Mouse (Mus musculus): ENCODE data around the gene Nr4a1. TPM values are rescaled to one million over a fixed set of nuclear protein-coding genes. Genes with fewer than 3 reads are reported as not detected.

Gene Nr4a1
- polyA plus RNA-seq (2015; fragmentation: Nextera tagmentation; extraction: Ambion mirVana) = 10.6 and 11.2 TPM in 2 replicates

- 0 out of 2 replicates have a peak, but pooled peaks cover 3% of the 10 kb centered on the region for H3K4me1 ChIP-seq
- no peaks in the 10 kb centered on the region for H3K36me3 ChIP-seq
- peak; percentile 44 for ATAC-seq (ENCODE audit: insufficient read depth, low FRiP score, low read depth)
- no peaks in the 10 kb centered on the region for H3K9me3 ChIP-seq
- WGBS = 1% methylated on average over 77 of the region's 82 CpGs
- no peak within 1 kb of the TSS for H3K27ac ChIP-seq
- peak within 1 kb of the TSS; percentile 47 for H3K4me3 ChIP-seq (replicated peaks)
- peak within 1 kb of the TSS; percentile 56 for H3K9ac ChIP-seq
- H3K4me2 ChIP-seq = peak within 1 kb of the TSS; percentile 70
- H3K27me3 ChIP-seq (replicated peaks) = no peaks in the 10 kb centered on the region
Observed at GRCm38 (mm10) chr15:101253886-101254795, at the start of gene Nr4a1. Gene Nr4a1, plus strand, starts transcription at chr15:101254269.

GRCm38 (mm10) chr15:101204781-101205180 is 49.3 kb upstream of the Nr4a1 start:
- WGBS = 75% methylated on average over 7 of the region's 7 CpGs
- H3K27ac ChIP-seq = no peak overlapping the region
- ATAC-seq (ENCODE audit: insufficient read depth, low FRiP score, low read depth) = no peak
- no peaks in the 10 kb centered on the region for H3K27me3 ChIP-seq (replicated peaks)
- H3K9ac ChIP-seq = no peak overlapping the region
- no peak overlapping the region for H3K4me3 ChIP-seq (replicated peaks)
- no peaks in the 10 kb centered on the region for H3K9me3 ChIP-seq
- no peak overlapping the region for H3K4me2 ChIP-seq
- H3K36me3 ChIP-seq = peaks cover 44% of the 10 kb centered on the region
- no peaks in the 10 kb centered on the region for H3K4me1 ChIP-seq

GRCm38 (mm10) chr15:101210228-101210627 is 43.8 kb upstream of the Nr4a1 start:
- ATAC-seq (ENCODE audit: insufficient read depth, low FRiP score, low read depth) = no peak
- H3K9me3 ChIP-seq = no peaks in the 10 kb centered on the region
- H3K4me2 ChIP-seq = no peak overlapping the region
- H3K4me1 ChIP-seq = peaks cover 3% of the 10 kb centered on the region; the same call in 1 of the 2 replicates
- peaks cover 36% of the 10 kb centered on the region for H3K36me3 ChIP-seq
- H3K9ac ChIP-seq = no peak overlapping the region
- no peak overlapping the region for H3K27ac ChIP-seq
- no peaks in the 10 kb centered on the region for H3K27me3 ChIP-seq (replicated peaks)
- WGBS = 65% methylated on average over 6 of the region's 6 CpGs
- no peak overlapping the region for H3K4me3 ChIP-seq (replicated peaks)

GRCm38 (mm10) chr15:101210998-101211613 is 43.0 kb upstream of the Nr4a1 start:
- Histone ChIP-seq H3K27me3 (replicated peaks) (no peaks in the 10 kb centered on the region), H3K4me2 (no peak overlapping the region), H3K9me3 (no peaks in the 10 kb centered on the region), H3K9ac (no peak overlapping the region), H3K36me3 (peaks cover 36% of the 10 kb centered on the region), H3K4me3 (replicated peaks) (no peak overlapping the region), H3K4me1 (peaks cover 3% of the 10 kb centered on the region; the same call in 1 of the 2 replicates), H3K27ac (no peak overlapping the region)
- WGBS = 82% methylated on average over 14 of the region's 14 CpGs
- ATAC-seq (ENCODE audit: insufficient read depth, low FRiP score, low read depth) = 0 out of 2 replicates have a peak, but pooled peaks have one; percentile 16

GRCm38 (mm10) chr15:101212435-101212834 is 41.6 kb upstream of the Nr4a1 start:
- peaks cover 3% of the 10 kb centered on the region; the same call in 1 of the 2 replicates for H3K4me1 ChIP-seq
- H3K27me3 ChIP-seq (replicated peaks) = no peaks in the 10 kb centered on the region
- no peak overlapping the region for H3K4me2 ChIP-seq
- no peaks in the 10 kb centered on the region for H3K9me3 ChIP-seq
- H3K27ac ChIP-seq = no peak overlapping the region
- no peak for ATAC-seq (ENCODE audit: insufficient read depth, low FRiP score, low read depth)
- H3K9ac ChIP-seq = no peak overlapping the region
- peaks cover 36% of the 10 kb centered on the region for H3K36me3 ChIP-seq
- H3K4me3 ChIP-seq (replicated peaks) = no peak overlapping the region
- WGBS = 69% methylated on average over 14 of the region's 14 CpGs

GRCm38 (mm10) chr15:101215136-101215535 is 38.9 kb upstream of the Nr4a1 start:
- Histone ChIP-seq H3K9ac (no peak overlapping the region), H3K4me3 (replicated peaks) (no peak overlapping the region), H3K36me3 (peaks cover 28% of the 10 kb centered on the region), H3K4me1 (peaks cover 3% of the 10 kb centered on the region; the same call in 1 of the 2 replicates), H3K9me3 (no peaks in the 10 kb centered on the region), H3K27ac (no peak overlapping the region), H3K4me2 (no peak overlapping the region), H3K27me3 (replicated peaks) (no peaks in the 10 kb centered on the region)
- no peak for ATAC-seq (ENCODE audit: insufficient read depth, low FRiP score, low read depth)
- 50% methylated on average over 2 of the region's 2 CpGs for WGBS

GRCm38 (mm10) chr15:101216036-101216435 is 38.0 kb upstream of the Nr4a1 start:
- ATAC-seq (ENCODE audit: insufficient read depth, low FRiP score, low read depth) = no peak
- Histone ChIP-seq H3K4me1 (peaks cover 9% of the 10 kb centered on the region; the same call in 1 of the 2 replicates), H3K9ac (no peak overlapping the region), H3K4me3 (replicated peaks) (no peak overlapping the region), H3K27ac (no peak overlapping the region), H3K4me2 (no peak overlapping the region), H3K27me3 (replicated peaks) (no peaks in the 10 kb centered on the region), H3K9me3 (no peaks in the 10 kb centered on the region), H3K36me3 (peaks cover 21% of the 10 kb centered on the region)
- 76% methylated on average over 4 of the region's 4 CpGs for WGBS

GRCm38 (mm10) chr15:101220905-101221297 is 33.2 kb upstream of the Nr4a1 start:
- Histone ChIP-seq H3K27me3 (replicated peaks) (no peaks in the 10 kb centered on the region), H3K9ac (no peak overlapping the region), H3K4me2 (no peak overlapping the region), H3K4me1 (peaks cover 41% of the 10 kb centered on the region), H3K4me3 (replicated peaks) (no peak overlapping the region), H3K9me3 (no peaks in the 10 kb centered on the region), H3K36me3 (no peaks in the 10 kb centered on the region), H3K27ac (peak overlapping the region; percentile 44; the same call in 1 of the 2 replicates)
- 16% methylated on average over 8 of the region's 8 CpGs for WGBS
- no peak for ATAC-seq (ENCODE audit: insufficient read depth, low FRiP score, low read depth)

- Histone ChIP-seq H3K9me3 (no peaks in the 10 kb centered on the region), H3K27ac (peak overlapping the region; percentile 46), H3K36me3 (no peaks in the 10 kb centered on the region), H3K27me3 (replicated peaks) (no peaks in the 10 kb centered on the region), H3K4me3 (replicated peaks) (peak overlapping the region; percentile 24), H3K4me2 (peak overlapping the region; percentile 44), H3K9ac (no peak overlapping the region), H3K4me1 (peaks cover 44% of the 10 kb centered on the region)
- ATAC-seq (ENCODE audit: insufficient read depth, low FRiP score, low read depth) = peak; percentile 59; the same call in 1 of the 2 replicates
- 5% methylated on average over 14 of the region's 14 CpGs for WGBS
Observed at GRCm38 (mm10) chr15:101221298-101222104, 32.6 kb upstream of the Nr4a1 start.

GRCm38 (mm10) chr15:101222897-101223482 is 31.1 kb upstream of the Nr4a1 start:
- Histone ChIP-seq H3K4me1 (peaks cover 58% of the 10 kb centered on the region), H3K4me3 (replicated peaks) (no peak overlapping the region), H3K27me3 (replicated peaks) (no peaks in the 10 kb centered on the region), H3K9ac (no peak overlapping the region), H3K27ac (no peak overlapping the region), H3K9me3 (no peaks in the 10 kb centered on the region), H3K36me3 (no peaks in the 10 kb centered on the region), H3K4me2 (no peak overlapping the region)
- no peak for ATAC-seq (ENCODE audit: insufficient read depth, low FRiP score, low read depth)
- WGBS = 54% methylated on average over 13 of the region's 13 CpGs

GRCm38 (mm10) chr15:101223596-101223995 is 30.5 kb upstream of the Nr4a1 start:
- Histone ChIP-seq H3K27ac (no peak overlapping the region), H3K4me2 (peak overlapping the region; percentile 88), H3K36me3 (no peaks in the 10 kb centered on the region), H3K9ac (no peak overlapping the region), H3K4me1 (peaks cover 64% of the 10 kb centered on the region), H3K4me3 (replicated peaks) (peak overlapping the region; percentile 84), H3K27me3 (replicated peaks) (no peaks in the 10 kb centered on the region), H3K9me3 (no peaks in the 10 kb centered on the region)
- ATAC-seq (ENCODE audit: insufficient read depth, low FRiP score, low read depth) = no peak
- WGBS = 7% methylated on average over 5 of the region's 5 CpGs
